Mouse (Mus musculus): Measurements from ENCODE around the gene Neu1.
"Not testable (repeated sequence)": the region's sequence is repeated elsewhere in the genome, so short reads cannot be mapped to it uniquely, and the experiment has no call there.

Gene Neu1

DNA sequence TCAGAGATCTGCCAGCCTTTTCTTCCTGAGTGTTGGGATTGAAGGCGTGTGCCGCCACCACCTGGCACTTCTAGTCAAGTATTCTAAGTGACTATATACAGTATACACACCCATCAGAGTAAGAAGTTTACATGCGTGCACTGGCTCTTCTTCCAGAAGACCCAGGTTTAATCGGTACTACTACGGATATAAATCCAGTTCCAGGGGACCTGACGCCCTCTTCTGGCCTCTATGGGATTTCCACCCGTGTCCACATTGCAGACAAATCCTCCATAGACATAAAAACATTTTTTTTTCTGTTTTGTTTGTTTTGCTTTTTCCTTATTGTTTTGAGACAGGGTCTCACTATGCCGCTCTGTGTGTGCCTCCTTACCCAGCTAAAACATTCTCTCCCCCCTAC is 16.6 kb downstream of the Neu1 start:
- peak in 1 of 2 experiments; percentile 19 for DNase-seq (ENCODE audit: low read depth in 2 of 2, low spot score in 2 of 2)

DNA sequence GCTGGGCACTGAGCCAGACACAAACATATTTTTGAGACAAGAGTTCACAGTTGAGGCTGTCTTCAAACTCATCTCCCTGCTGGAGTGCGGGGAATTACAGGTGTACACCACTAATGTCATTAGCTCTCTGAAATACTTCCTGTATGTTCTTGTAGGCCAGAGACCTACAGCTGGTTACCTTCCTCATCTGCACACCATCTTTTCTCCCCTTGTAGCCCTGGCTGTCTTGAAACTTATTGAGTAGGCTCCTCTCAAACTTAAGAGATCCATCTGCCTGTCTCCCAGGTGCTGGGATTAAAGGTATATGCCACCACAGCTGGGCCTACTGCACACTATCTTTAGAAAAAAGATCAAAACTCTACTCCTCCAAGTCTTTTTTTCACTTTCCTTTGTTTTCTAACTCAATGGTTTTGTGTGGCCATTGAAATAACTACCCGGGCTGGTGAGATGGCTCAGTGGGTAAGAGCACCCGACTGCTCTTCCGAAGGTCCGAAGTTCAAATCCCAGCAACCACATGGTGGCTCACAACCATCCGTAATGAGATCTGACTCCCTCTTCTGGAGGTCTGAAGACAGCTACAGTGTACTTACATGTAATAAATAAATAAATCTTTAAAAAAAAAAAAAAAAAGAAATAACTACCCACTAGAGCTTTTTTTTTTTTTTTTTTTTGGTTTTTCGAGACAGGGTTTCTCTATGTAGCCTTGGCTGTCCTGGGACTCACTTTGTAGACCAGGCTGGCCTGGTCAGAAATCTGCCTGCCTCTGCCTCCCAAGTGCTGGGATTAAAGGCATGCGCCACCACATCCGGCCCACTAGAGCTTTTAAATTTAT is 17.9 kb downstream of the Neu1 start:
- DNase-seq (ENCODE audit: low read depth in 2 of 2, low spot score in 2 of 2), result not testable (repeated sequence)

GRCm38 (mm10) chr17:34949553-34949969 is 18.5 kb downstream of the Neu1 start:
- no peak for DNase-seq (ENCODE audit: low read depth in 2 of 2, low spot score in 2 of 2)

GRCm38 (mm10) chr17:34950514-34951455 is 19.7 kb downstream of the Neu1 start:
- no peak for DNase-seq (ENCODE audit: low read depth in 2 of 2, low spot score in 2 of 2)

GRCm38 (mm10) chr17:34951636-34952377 is 20.8 kb downstream of the Neu1 start:
- DNase-seq (ENCODE audit: low read depth in 2 of 2, low spot score in 2 of 2), result peak in 1 of 2 experiments; percentile 11

- peak; percentile 67 for DNase-seq (ENCODE audit: low read depth in 2 of 2, low spot score in 2 of 2)
Observed at GRCm38 (mm10) chr17:34952378-34953040, 21.5 kb downstream of the Neu1 start.

DNA sequence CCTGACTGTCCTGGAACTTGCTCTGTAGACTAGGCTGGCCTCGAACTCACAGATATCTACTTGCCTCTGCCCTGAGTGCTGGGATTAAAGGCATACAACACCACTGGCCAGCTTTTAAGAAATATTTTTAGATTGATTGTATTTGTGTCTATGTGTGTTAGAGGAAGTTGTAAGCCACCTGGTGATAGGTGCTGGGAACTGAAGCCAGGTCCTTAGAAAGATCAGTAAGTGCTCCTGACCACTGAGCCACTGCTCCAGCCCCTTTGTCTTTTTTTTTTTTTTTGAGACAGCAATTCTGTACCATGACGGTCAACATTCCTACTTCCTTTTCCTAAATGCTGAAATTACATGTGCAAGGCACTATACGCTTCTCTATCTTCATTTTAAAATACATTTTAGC is 22.2 kb downstream of the Neu1 start:
- DNase-seq (ENCODE audit: low read depth in 2 of 2, low spot score in 2 of 2), result no peak

- no peak for DNase-seq (ENCODE audit: low read depth in 2 of 2, low spot score in 2 of 2)
Observed at GRCm38 (mm10) chr17:34953904-34954303, 22.9 kb downstream of the Neu1 start.

DNA sequence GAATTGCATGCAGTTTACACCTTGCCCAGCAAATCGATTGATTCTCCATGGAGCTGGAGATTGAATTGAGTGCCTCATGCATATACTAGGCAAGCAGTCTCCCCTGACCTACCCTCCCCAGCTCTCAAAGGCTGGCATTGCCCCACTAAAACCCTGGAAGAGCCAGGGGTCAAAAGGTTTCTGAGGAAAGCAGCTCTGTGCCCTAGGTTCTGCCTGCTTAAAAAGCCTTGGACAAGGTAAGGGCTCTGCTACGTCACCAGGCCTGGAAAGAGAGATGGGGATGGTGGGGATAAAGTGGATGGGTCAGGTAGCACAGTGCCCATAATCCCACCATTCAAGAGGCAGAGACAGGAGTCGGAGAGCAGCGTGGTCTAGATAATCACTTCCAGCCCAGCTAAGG is 23.8 kb downstream of the Neu1 start:
- DNase-seq (ENCODE audit: low read depth in 2 of 2, low spot score in 2 of 2), result no peak

DNA sequence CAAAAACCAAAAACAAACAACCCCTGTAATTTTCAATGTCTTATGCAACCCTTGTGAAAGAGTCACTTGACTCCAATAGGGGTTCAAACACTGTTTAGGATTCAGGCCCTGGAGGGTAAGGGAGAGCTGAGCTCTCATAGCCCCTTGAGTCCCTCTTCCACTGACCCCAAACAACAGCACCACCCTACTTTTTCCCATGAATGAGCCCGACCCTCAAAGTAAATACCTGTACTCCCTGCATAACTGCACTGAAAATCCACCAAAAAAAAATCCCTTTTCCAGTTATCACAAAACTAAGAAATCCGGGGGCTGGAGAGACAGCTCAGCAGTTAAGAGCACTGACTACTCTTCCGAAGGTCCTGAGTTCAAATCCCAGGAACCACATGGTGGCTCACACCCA is 24.8 kb downstream of the Neu1 start:
- DNase-seq (ENCODE audit: low read depth in 2 of 2, low spot score in 2 of 2), result no peak

DNA sequence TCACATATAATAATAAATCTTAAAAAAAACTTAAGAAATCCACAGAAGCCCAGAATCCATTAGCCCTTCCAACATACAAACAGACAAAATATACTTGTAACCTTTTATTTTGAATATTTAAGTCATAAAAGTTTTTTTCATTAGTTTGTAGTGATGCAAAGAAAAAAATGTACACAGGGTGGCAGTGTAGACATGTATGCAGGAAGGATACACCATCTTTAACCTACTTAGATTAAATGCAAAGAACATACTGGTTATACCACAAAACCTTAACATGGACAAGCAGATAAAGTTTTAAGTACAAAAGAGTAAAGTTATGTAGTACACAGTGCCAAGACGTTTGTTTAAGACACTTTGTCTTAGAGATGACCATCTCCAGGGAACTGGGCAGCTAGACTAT is 25.3 kb downstream of the Neu1 start:
- no peak for DNase-seq (ENCODE audit: low read depth in 2 of 2, low spot score in 2 of 2)

DNA sequence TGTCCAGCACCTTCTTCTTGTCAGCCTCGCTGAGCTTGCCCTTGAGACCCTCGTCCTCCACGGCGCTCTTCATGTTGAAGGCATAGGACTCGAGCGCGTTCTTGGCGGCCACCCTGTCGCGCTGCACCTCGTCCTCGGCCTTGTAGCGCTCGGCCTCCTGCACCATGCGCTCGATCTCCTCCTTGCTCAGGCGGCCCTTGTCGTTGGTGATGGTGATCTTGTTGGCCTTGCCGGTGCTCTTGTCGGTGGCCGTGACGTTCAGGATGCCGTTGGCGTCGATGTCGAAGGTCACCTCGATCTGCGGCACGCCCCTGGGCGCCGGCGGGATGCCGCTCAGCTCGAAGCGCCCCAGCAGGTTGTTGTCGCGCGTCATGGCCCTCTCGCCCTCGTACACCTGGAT is 26.2 kb downstream of the Neu1 start:
- DNase-seq (ENCODE audit: low read depth in 2 of 2, low spot score in 2 of 2), result not testable (repeated sequence)

DNA sequence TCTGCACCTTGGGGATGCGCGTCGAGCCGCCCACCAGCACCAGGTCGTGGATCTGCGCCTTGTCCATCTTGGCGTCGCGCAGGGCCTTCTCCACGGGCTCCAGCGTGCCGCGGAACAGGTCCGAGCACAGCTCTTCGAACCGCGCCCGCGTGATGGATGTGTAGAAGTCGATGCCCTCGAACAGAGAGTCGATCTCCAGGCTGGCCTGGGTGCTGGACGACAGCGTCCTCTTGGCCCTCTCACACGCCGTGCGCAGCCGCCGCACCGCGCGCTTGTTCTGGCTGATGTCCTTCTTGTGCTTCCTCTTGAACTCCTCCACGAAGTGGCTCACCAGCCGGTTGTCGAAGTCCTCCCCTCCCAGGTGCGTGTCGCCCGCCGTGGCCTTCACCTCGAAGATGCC is 26.9 kb downstream of the Neu1 start:
- DNase-seq (ENCODE audit: low read depth in 2 of 2, low spot score in 2 of 2), result not testable (repeated sequence)

GRCm38 (mm10) chr17:34958734-34959129 is 27.7 kb downstream of the Neu1 start:
- DNase-seq (ENCODE audit: low read depth in 2 of 2, low spot score in 2 of 2), result not testable (repeated sequence)

GRCm38 (mm10) chr17:34959130-34959778 is 28.2 kb downstream of the Neu1 start, which contains the start of gene Hspa1b:
Hspa1b (minus strand) TSS chr17:34959238.
- peak; percentile 45 to 64 for DNase-seq (ENCODE audit: low read depth in 2 of 2, low spot score in 2 of 2)

DNA sequence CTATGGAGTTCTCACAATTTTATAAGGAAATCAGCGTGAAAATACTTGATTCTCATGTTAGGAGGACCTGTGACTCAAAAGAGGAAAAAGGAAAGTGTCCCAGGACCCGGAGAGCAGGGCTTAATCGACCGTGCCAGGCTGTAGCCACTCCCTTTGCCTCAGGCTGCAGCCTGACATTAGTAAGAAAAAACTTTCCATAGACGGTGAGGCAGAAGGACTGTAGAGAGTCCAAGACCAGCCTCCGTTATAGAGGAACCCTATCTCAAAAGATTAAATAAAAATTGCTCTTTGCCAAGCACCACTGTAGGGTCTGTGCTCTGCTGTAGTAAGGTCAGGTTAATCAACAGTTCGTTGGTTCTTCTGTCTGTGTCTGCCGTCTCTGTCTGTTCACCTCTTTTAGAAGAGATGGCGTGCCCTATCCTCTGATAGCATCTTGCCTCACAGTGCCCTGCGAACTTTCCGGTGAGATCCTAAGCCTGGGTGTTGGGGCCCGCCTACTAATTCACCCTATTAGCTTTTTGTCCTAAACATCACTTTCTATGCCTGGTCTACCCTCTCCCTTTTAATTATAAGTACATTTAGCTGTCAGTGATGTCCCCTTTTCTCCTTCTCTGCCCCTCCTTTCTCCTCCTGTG is 28.9 kb downstream of the Neu1 start:
- no peak for DNase-seq (ENCODE audit: low read depth in 2 of 2, low spot score in 2 of 2)

GRCm38 (mm10) chr17:34960702-34961493 is 29.8 kb downstream of the Neu1 start:
- no peak for DNase-seq (ENCODE audit: low read depth in 2 of 2, low spot score in 2 of 2)

GRCm38 (mm10) chr17:34962125-34962524 is 31.1 kb downstream of the Neu1 start:
- DNase-seq (ENCODE audit: low read depth in 2 of 2, low spot score in 2 of 2), result no peak

DNA sequence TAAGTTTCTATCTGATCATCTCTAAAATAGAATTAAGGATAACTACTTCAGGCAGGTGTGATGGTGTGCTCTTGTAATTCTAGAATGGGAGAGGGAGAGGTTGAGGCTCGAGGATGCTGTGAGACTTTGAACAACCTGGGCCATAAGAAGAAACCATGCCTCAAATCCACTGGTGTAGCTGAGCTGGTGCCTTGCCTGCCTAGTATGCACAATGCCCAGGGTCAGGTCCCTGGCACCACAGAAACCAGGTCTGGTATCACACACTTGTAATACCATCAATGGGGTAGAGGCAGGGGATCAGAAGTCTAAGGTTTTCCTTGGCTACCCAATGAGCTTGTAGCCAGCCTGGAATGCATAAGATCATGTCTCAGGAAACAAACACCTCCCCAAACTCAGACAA is 31.8 kb downstream of the Neu1 start:
- DNase-seq (ENCODE audit: low read depth in 2 of 2, low spot score in 2 of 2), result no peak

All from CD8-positive naive resting alpha-beta T cell, adult 2 months (primary cell).